Mouse (Mus musculus): ENCODE measurements around the gene 4930595D18Rik. TPM values are rescaled to one million over a fixed set of nuclear protein-coding genes. Genes with fewer than 3 reads are reported as not detected.

The 4930595D18Rik gene
- polyA plus RNA-seq, 1 experiment: not detected

DNA sequence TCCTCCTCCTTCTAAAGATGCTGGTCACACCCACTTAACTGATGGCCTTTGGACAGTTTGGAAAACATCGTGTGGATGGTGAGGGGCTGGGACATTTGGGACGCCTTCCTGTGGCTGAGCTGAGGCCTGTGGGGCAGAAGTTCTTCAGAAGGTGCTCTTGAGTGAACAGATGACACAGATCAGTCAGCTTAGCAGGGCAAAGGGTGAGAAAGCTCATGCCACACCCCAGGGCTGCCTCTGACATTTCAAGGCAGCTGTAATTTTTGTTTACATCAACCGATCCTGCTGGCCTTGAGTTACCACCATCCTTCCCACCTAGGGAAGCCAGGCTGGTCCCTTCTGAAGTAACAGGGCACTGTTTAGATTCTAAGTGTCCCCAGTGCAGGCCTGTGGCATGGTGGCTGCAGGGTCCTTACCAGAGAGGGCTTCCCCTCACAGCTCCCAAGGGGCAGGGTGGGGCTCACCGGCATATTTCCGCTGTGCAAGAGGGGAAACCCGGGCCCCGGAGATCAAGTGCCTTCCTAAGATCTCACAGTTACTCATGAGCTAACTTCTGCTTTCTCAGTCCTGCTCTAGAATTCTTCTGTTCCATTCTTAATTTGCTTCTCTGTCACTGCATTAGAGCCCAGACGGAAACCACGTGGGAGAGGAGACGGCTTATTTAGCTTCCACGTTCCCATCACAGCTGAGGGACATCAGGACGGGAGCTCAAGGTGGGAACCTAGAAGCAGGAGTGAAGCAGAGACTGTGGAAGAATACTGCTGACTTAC lies 24.4 kb downstream of the 4930595D18Rik start:
- peak overlapping the region; percentile 61 for H3K4me2 ChIP-seq (ENCODE audit: low read depth)
- TF ChIP-seq SRF (IDR thresholded peaks at IDR 0.05; ENCODE audit: control insufficient read depth, insufficient read length, low read depth) (no peak), MYOG (IDR thresholded peaks at IDR 0.05; ENCODE audit: control insufficient read depth in 1 of 3, insufficient read depth in 1 of 3, insufficient read length in 2 of 3, low read depth in 2 of 3) (peak in 1 of 3 experiments; percentile 26), MYOD1 (IDR thresholded peaks at IDR 0.05; ENCODE audit: control insufficient read depth in 1 of 3, insufficient read length in 2 of 3, low read depth in 2 of 3) (peak in 2 of 3 experiments; percentile 67 to 82), E2F4 (IDR thresholded peaks at IDR 0.05; ENCODE audit: insufficient read depth) (no peak), REST (IDR thresholded peaks at IDR 0.05; ENCODE audit: insufficient read depth, insufficient read length) (no peak), USF1 (IDR thresholded peaks at IDR 0.05; ENCODE audit: low read depth) (peak; percentile 27)
- no peak overlapping the region for H3ac ChIP-seq (ENCODE audit: control insufficient read depth, insufficient read length)
- no peaks in the 10 kb centered on the region for H3K36me3 ChIP-seq (ENCODE audit: control insufficient read depth, insufficient read depth)
- no peaks in the 10 kb centered on the region for H3K79me2 ChIP-seq (ENCODE audit: control insufficient read depth, insufficient read depth)
- no peaks in the 10 kb centered on the region for H3K27me3 ChIP-seq (ENCODE audit: control insufficient read depth, insufficient read depth, insufficient read length)
- no peak overlapping the region for H3K4me3 ChIP-seq

DNA sequence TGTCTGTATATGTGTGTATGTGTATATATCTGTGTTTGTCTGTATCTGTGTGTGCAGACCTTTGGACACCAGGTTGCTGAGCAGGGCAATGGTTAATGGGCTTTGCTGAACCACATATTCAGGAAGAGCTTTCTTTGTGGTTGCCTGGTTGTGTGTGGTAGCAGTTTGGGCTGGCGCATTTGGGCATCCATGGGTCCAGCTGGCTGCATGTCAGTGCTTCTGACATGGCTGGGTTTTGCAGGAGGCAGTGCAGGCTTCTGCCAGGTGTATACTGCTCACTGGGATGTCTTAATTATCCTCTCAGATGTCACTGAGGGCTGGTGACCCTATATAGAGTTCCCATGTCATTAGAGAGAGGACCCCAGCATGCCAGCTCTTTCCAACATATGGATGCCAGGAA lies 28.5 kb downstream of the 4930595D18Rik start:
- H3K4me3 ChIP-seq: no peak overlapping the region
- H3ac ChIP-seq (ENCODE audit: control insufficient read depth, insufficient read length): no peak overlapping the region
- no peaks in the 10 kb centered on the region for H3K36me3 ChIP-seq (ENCODE audit: control insufficient read depth, insufficient read depth)
- H3K4me2 ChIP-seq (ENCODE audit: low read depth): no peak overlapping the region
- H3K79me2 ChIP-seq (ENCODE audit: control insufficient read depth, insufficient read depth): no peaks in the 10 kb centered on the region
- H3K27me3 ChIP-seq (ENCODE audit: control insufficient read depth, insufficient read depth, insufficient read length): no peaks in the 10 kb centered on the region
- TF ChIP-seq POLR2A (IDR thresholded peaks at IDR 0.05; ENCODE audit: insufficient read length, low read depth): no peak
- no peak for TF ChIP-seq REST (IDR thresholded peaks at IDR 0.05; ENCODE audit: insufficient read depth, insufficient read length)
- TF ChIP-seq MAX (IDR thresholded peaks at IDR 0.05; ENCODE audit: low read depth): no peak
- no peak for TF ChIP-seq E2F4 (IDR thresholded peaks at IDR 0.05; ENCODE audit: insufficient read depth)
- TF ChIP-seq TCF12 (IDR thresholded peaks at IDR 0.05; ENCODE audit: insufficient read depth, poor library complexity, severe bottlenecking): no peak
- TF ChIP-seq CEBPB (IDR thresholded peaks at IDR 0.05; ENCODE audit: insufficient read depth, poor library complexity, severe bottlenecking): no peak
- no peak for TF ChIP-seq MYOD1 (IDR thresholded peaks at IDR 0.05; ENCODE audit: control insufficient read depth in 1 of 3, insufficient read length in 2 of 3, low read depth in 2 of 3)
- TF ChIP-seq SRF (IDR thresholded peaks at IDR 0.05; ENCODE audit: control insufficient read depth, insufficient read length, low read depth): no peak

- Histone ChIP-seq H3K4me3 (no peak overlapping the region), H3K36me3 (ENCODE audit: control insufficient read depth, insufficient read depth) (no peaks in the 10 kb centered on the region), H3ac (ENCODE audit: control insufficient read depth, insufficient read length) (no peak overlapping the region), H3K27me3 (ENCODE audit: control insufficient read depth, insufficient read depth, insufficient read length) (no peaks in the 10 kb centered on the region), H3K79me2 (ENCODE audit: control insufficient read depth, insufficient read depth) (no peaks in the 10 kb centered on the region), H3K4me2 (ENCODE audit: low read depth) (no peak overlapping the region)
- TF ChIP-seq TCF3 (IDR thresholded peaks at IDR 0.05; ENCODE audit: insufficient read length, low read depth): no peak
- TF ChIP-seq E2F4 (IDR thresholded peaks at IDR 0.05; ENCODE audit: insufficient read depth): no peak
- no peak for TF ChIP-seq TCF12 (IDR thresholded peaks at IDR 0.05; ENCODE audit: insufficient read depth, poor library complexity, severe bottlenecking)
- no peak for TF ChIP-seq MAX (IDR thresholded peaks at IDR 0.05; ENCODE audit: low read depth)
These were observed 29.6 kb downstream of the 4930595D18Rik start for GRCm38 (mm10) chr12:111154641-111155040.

DNA sequence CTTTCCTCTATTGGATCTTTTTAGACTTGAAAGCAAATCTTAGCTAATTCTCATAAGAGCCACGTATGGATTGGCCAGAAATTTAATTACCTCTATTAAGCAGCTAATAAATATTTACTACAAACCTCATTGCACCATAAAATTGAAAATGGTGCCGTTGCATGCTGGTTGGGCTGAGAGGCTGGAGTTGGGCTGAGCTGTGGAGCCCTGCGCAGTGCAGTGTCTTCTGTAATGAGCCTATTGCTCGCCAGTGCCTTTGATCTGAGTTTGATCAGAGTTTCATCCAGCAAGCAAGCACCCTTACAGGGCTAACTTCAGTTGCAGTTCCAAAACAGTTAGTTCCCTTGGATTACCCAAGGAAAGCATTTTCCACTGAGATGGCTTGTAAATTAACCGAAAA lies 30.3 kb downstream of the 4930595D18Rik start:
- H3K27me3 ChIP-seq (ENCODE audit: control insufficient read depth, insufficient read depth, insufficient read length): no peaks in the 10 kb centered on the region
- TF ChIP-seq CEBPB (IDR thresholded peaks at IDR 0.05; ENCODE audit: insufficient read depth, poor library complexity, severe bottlenecking): no peak
- TF ChIP-seq MYOD1 (IDR thresholded peaks at IDR 0.05; ENCODE audit: control insufficient read depth in 1 of 3, insufficient read length in 2 of 3, low read depth in 2 of 3): no peak
- no peak for TF ChIP-seq MYOG (IDR thresholded peaks at IDR 0.05; ENCODE audit: control insufficient read depth in 1 of 3, insufficient read depth in 1 of 3, insufficient read length in 2 of 3, low read depth in 2 of 3)
- TF ChIP-seq MAX (IDR thresholded peaks at IDR 0.05; ENCODE audit: low read depth): no peak
- no peak for TF ChIP-seq E2F4 (IDR thresholded peaks at IDR 0.05; ENCODE audit: insufficient read depth)
- no peak overlapping the region for H3K4me2 ChIP-seq (ENCODE audit: low read depth)
- H3K4me3 ChIP-seq: no peak overlapping the region
- H3K79me2 ChIP-seq (ENCODE audit: control insufficient read depth, insufficient read depth): no peaks in the 10 kb centered on the region
- H3K36me3 ChIP-seq (ENCODE audit: control insufficient read depth, insufficient read depth): no peaks in the 10 kb centered on the region
- H3ac ChIP-seq (ENCODE audit: control insufficient read depth, insufficient read length): no peak overlapping the region

GRCm38 (mm10) chr12:111152981-111153710 lies 31.1 kb downstream of the 4930595D18Rik start:
- H3K4me2 ChIP-seq (ENCODE audit: low read depth): no peak overlapping the region
- no peak for TF ChIP-seq SRF (IDR thresholded peaks at IDR 0.05; ENCODE audit: control insufficient read depth, insufficient read length, low read depth)
- TF ChIP-seq POLR2A (IDR thresholded peaks at IDR 0.05; ENCODE audit: insufficient read length, low read depth): no peak
- TF ChIP-seq MYOD1 (IDR thresholded peaks at IDR 0.05; ENCODE audit: control insufficient read depth in 1 of 3, insufficient read length in 2 of 3, low read depth in 2 of 3): peak in 1 of 3 experiments; percentile 30
- no peak for TF ChIP-seq E2F4 (IDR thresholded peaks at IDR 0.05; ENCODE audit: insufficient read depth)
- TF ChIP-seq TCF12 (IDR thresholded peaks at IDR 0.05; ENCODE audit: insufficient read depth, poor library complexity, severe bottlenecking): no peak
- no peak for TF ChIP-seq MYOG (IDR thresholded peaks at IDR 0.05; ENCODE audit: control insufficient read depth in 1 of 3, insufficient read depth in 1 of 3, insufficient read length in 2 of 3, low read depth in 2 of 3)
- TF ChIP-seq POLR2AphosphoS2 (IDR thresholded peaks at IDR 0.05; ENCODE audit: insufficient read length, low read depth): no peak
- no peaks in the 10 kb centered on the region for H3K27me3 ChIP-seq (ENCODE audit: control insufficient read depth, insufficient read depth, insufficient read length)
- no peak overlapping the region for H3K4me3 ChIP-seq
- no peak overlapping the region for H3ac ChIP-seq (ENCODE audit: control insufficient read depth, insufficient read length)
- H3K36me3 ChIP-seq (ENCODE audit: control insufficient read depth, insufficient read depth): no peaks in the 10 kb centered on the region
- no peaks in the 10 kb centered on the region for H3K79me2 ChIP-seq (ENCODE audit: control insufficient read depth, insufficient read depth)

All from myocyte (in vitro differentiated cells).